Mouse (Mus musculus): ENCODE results near the gene Dolpp1. TPM values are rescaled to one million over a fixed set of nuclear protein-coding genes. Genes with fewer than 3 reads are reported as not detected.

The Dolpp1 gene
- polyA plus RNA-seq, 1 experiment from 2014 or later, result 41.9 TPM

DNA sequence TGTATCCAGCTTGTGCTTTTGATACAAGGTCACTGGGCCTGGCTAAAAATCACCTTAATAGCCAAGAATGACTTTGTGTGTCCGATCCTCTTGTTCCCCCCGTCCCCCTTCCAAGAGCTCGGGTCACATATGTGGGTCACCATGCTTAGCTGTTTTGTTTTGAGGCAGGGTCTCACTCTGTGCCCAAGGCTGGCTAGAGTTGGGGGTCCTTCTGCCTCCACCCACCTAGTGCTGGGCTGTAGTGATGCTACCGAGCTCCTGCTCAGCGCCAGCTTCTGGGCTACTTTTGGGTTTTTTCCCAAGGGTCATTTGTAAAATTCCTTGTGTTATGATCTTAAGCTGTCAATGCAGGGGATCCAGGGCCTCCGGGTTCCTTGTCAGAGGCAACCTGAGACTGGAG, 26.2 kb downstream of the Dolpp1 start:
- Histone ChIP-seq H3K9me3 (ENCODE audit: control insufficient read depth, low read length) (no peaks in the 10 kb centered on the region), H3K27me3 (ENCODE audit: control insufficient read depth, insufficient read depth, low read length) (no peaks in the 10 kb centered on the region), H3K4me3 (ENCODE audit: low read depth, low read length) (no peak overlapping the region), H3K4me2 (replicated peaks; ENCODE audit: low read depth, low read length) (no peak overlapping the region), H3K4me1 (replicated peaks; ENCODE audit: control insufficient read depth, insufficient read depth, low read length) (peaks cover 14% of the 10 kb centered on the region; the same call in 1 of the 2 replicates), H3K36me3 (ENCODE audit: control insufficient read depth, insufficient read depth, low read length) (no peaks in the 10 kb centered on the region), H3K9ac (ENCODE audit: low read depth, low read length) (peak overlapping the region; percentile 25; the same call in 1 of the 2 replicates), H3K27ac (ENCODE audit: low read depth, low read length) (no peak overlapping the region)
- DNase-seq (ENCODE audit: low spot score) (no peak), ATAC-seq (ENCODE audit: low FRiP score) (no peak)
- 72% methylated on average over 6 of the region's 6 CpGs for WGBS

DNA sequence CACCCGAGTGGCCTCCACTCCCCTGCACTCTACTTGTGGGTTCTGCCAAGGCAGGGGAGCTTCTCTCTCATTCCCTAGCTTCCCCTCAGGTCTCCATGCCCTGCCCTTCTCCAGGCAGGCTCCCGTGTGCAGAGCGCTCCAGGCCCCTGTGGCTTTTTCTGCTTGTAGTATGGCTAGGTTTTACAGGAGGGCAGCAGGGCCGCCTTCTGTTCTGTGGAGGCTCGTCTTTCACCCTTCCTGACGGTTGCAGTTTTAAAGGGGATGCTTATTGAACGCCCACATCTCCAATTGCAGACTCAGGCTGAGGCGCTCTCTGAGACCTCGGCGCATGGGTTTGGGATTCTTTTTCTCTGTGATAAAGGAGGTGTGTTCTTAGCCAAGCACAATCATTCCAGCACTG, 27.1 kb downstream of the Dolpp1 start:
- ATAC-seq (ENCODE audit: low FRiP score) (no peak), DNase-seq (ENCODE audit: low spot score) (no peak)
- Histone ChIP-seq H3K4me1 (replicated peaks; ENCODE audit: control insufficient read depth, insufficient read depth, low read length) (peaks cover 14% of the 10 kb centered on the region; the same call in 1 of the 2 replicates), H3K4me3 (ENCODE audit: low read depth, low read length) (no peak overlapping the region), H3K4me2 (replicated peaks; ENCODE audit: low read depth, low read length) (no peak overlapping the region), H3K9ac (ENCODE audit: low read depth, low read length) (peak overlapping the region; percentile 25; the same call in 1 of the 2 replicates), H3K27ac (ENCODE audit: low read depth, low read length) (0 out of 2 replicates have a peak overlapping the region, but pooled peaks have one; percentile 42), H3K9me3 (ENCODE audit: control insufficient read depth, low read length) (no peaks in the 10 kb centered on the region), H3K27me3 (ENCODE audit: control insufficient read depth, insufficient read depth, low read length) (no peaks in the 10 kb centered on the region), H3K36me3 (ENCODE audit: control insufficient read depth, insufficient read depth, low read length) (no peaks in the 10 kb centered on the region)
- 28% methylated on average over 10 of the region's 10 CpGs for WGBS

- H3K9me3 ChIP-seq (ENCODE audit: control insufficient read depth, low read length), result no peaks in the 10 kb centered on the region
- no peak overlapping the region for H3K27ac ChIP-seq (ENCODE audit: low read depth, low read length)
- no peak overlapping the region for H3K9ac ChIP-seq (ENCODE audit: low read depth, low read length)
- WGBS, result 83% methylated on average over 4 of the region's 4 CpGs
- ATAC-seq (ENCODE audit: low FRiP score) (no peak), DNase-seq (ENCODE audit: low spot score) (no peak)
- H3K4me3 ChIP-seq (ENCODE audit: low read depth, low read length), result no peak overlapping the region
- H3K36me3 ChIP-seq (ENCODE audit: control insufficient read depth, insufficient read depth, low read length), result no peaks in the 10 kb centered on the region
- H3K27me3 ChIP-seq (ENCODE audit: control insufficient read depth, insufficient read depth, low read length), result no peaks in the 10 kb centered on the region
- peaks cover 9% of the 10 kb centered on the region; the same call in 1 of the 2 replicates for H3K4me1 ChIP-seq (replicated peaks; ENCODE audit: control insufficient read depth, insufficient read depth, low read length)
- H3K4me2 ChIP-seq (replicated peaks; ENCODE audit: low read depth, low read length), result no peak overlapping the region
These were observed 29.4 kb downstream of the Dolpp1 start for GRCm38 (mm10) chr2:30421432-30421831.

- Histone ChIP-seq H3K27me3 (ENCODE audit: control insufficient read depth, insufficient read depth, low read length) (no peaks in the 10 kb centered on the region), H3K9ac (ENCODE audit: low read depth, low read length) (no peak overlapping the region), H3K4me3 (ENCODE audit: low read depth, low read length) (no peak overlapping the region), H3K27ac (ENCODE audit: low read depth, low read length) (no peak overlapping the region), H3K9me3 (ENCODE audit: control insufficient read depth, low read length) (no peaks in the 10 kb centered on the region), H3K4me1 (replicated peaks; ENCODE audit: control insufficient read depth, insufficient read depth, low read length) (no peaks in the 10 kb centered on the region), H3K4me2 (replicated peaks; ENCODE audit: low read depth, low read length) (no peak overlapping the region), H3K36me3 (ENCODE audit: control insufficient read depth, insufficient read depth, low read length) (peaks cover 3% of the 10 kb centered on the region; the same call in 1 of the 2 replicates)
- ATAC-seq (ENCODE audit: low FRiP score), result no peak
- DNase-seq (ENCODE audit: low spot score), result no peak
These were observed 37.1 kb downstream of the Dolpp1 start for GRCm38 (mm10) chr2:30429156-30429555.

DNA sequence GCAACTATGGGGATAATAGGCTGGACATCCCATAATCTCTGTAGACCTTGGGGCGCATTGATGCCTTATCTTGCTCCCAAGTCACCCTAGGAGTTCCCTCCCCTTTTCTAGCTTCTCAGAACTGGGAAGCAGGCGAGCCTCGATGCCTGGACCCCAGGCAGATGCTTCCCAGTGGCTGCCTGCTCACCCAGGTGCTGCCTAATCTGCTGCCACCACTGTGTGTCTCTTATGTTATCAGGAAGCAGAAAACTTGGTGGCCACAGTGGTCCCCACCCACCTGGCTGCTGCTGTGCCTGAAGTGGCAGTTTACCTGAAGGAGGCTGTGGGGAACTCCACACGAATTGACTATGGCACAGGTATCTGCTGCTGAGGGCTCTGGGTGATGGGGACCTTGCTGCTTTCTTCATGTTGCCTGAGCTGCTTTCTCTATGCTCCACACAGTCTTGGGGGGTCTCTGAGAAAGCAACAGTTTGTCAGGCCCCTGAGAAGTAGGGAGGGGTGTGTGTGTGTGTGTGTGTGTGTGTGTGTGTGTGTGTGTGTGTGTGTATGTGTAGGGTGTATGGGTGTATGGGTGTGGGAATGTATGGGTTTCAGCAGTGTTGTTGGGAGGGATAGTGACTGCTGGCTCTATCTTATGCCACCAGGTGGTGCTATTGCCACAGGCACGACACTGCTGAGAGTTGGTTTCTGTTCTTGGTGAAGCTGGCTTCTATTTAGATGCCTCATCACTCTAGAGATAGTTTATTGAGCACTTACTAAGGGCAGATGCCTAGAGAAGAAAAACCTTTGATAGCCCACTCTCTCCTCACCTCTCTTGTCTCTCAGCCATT, 43.5 kb downstream of the Dolpp1 start:
- no peak overlapping the region for H3K4me2 ChIP-seq (replicated peaks; ENCODE audit: low read depth, low read length)
- 56% methylated on average over 5 of the region's 5 CpGs for WGBS
- ATAC-seq (ENCODE audit: low FRiP score) (no peak), DNase-seq (ENCODE audit: low spot score) (peak; percentile 88)
- H3K27me3 ChIP-seq (ENCODE audit: control insufficient read depth, insufficient read depth, low read length), result no peaks in the 10 kb centered on the region
- H3K9ac ChIP-seq (ENCODE audit: low read depth, low read length), result no peak overlapping the region
- 0 out of 2 replicates have a peak, but pooled peaks cover 2% of the 10 kb centered on the region for H3K4me1 ChIP-seq (replicated peaks; ENCODE audit: control insufficient read depth, insufficient read depth, low read length)
- H3K27ac ChIP-seq (ENCODE audit: low read depth, low read length), result no peak overlapping the region
- H3K36me3 ChIP-seq (ENCODE audit: control insufficient read depth, insufficient read depth, low read length), result peaks cover 2% of the 10 kb centered on the region; the same call in 1 of the 2 replicates
- H3K9me3 ChIP-seq (ENCODE audit: control insufficient read depth, low read length), result no peaks in the 10 kb centered on the region
- no peak overlapping the region for H3K4me3 ChIP-seq (ENCODE audit: low read depth, low read length)

GRCm38 (mm10) chr2:30436156-30436545, 44.1 kb downstream of the Dolpp1 start:
- Histone ChIP-seq H3K9ac (ENCODE audit: low read depth, low read length) (no peak overlapping the region), H3K27me3 (ENCODE audit: control insufficient read depth, insufficient read depth, low read length) (no peaks in the 10 kb centered on the region), H3K4me3 (ENCODE audit: low read depth, low read length) (no peak overlapping the region), H3K4me1 (replicated peaks; ENCODE audit: control insufficient read depth, insufficient read depth, low read length) (peaks cover 3% of the 10 kb centered on the region; the same call in 1 of the 2 replicates), H3K27ac (ENCODE audit: low read depth, low read length) (no peak overlapping the region), H3K36me3 (ENCODE audit: control insufficient read depth, insufficient read depth, low read length) (peaks cover 2% of the 10 kb centered on the region; the same call in 1 of the 2 replicates), H3K4me2 (replicated peaks; ENCODE audit: low read depth, low read length) (no peak overlapping the region), H3K9me3 (ENCODE audit: control insufficient read depth, low read length) (no peaks in the 10 kb centered on the region)
- WGBS, result 85% methylated on average over 5 of the region's 5 CpGs
- DNase-seq (ENCODE audit: low spot score) (peak; percentile 27), ATAC-seq (ENCODE audit: low FRiP score) (no peak)

- ATAC-seq (ENCODE audit: low FRiP score) (no peak), DNase-seq (ENCODE audit: low spot score) (no peak)
- Histone ChIP-seq H3K4me1 (replicated peaks; ENCODE audit: control insufficient read depth, insufficient read depth, low read length) (peaks cover 8% of the 10 kb centered on the region; the same call in 1 of the 2 replicates), H3K36me3 (ENCODE audit: control insufficient read depth, insufficient read depth, low read length) (peaks cover 2% of the 10 kb centered on the region; the same call in 1 of the 2 replicates), H3K4me2 (replicated peaks; ENCODE audit: low read depth, low read length) (no peak overlapping the region), H3K9me3 (ENCODE audit: control insufficient read depth, low read length) (no peaks in the 10 kb centered on the region), H3K9ac (ENCODE audit: low read depth, low read length) (no peak overlapping the region), H3K27me3 (ENCODE audit: control insufficient read depth, insufficient read depth, low read length) (no peaks in the 10 kb centered on the region), H3K4me3 (ENCODE audit: low read depth, low read length) (no peak overlapping the region), H3K27ac (ENCODE audit: low read depth, low read length) (no peak overlapping the region)
- 82% methylated on average over 4 of the region's 4 CpGs for WGBS
These were observed 44.8 kb downstream of the Dolpp1 start for GRCm38 (mm10) chr2:30436809-30437208.

- Histone ChIP-seq H3K9ac (ENCODE audit: low read depth, low read length) (no peak overlapping the region), H3K9me3 (ENCODE audit: control insufficient read depth, low read length) (no peaks in the 10 kb centered on the region), H3K27me3 (ENCODE audit: control insufficient read depth, insufficient read depth, low read length) (no peaks in the 10 kb centered on the region), H3K27ac (ENCODE audit: low read depth, low read length) (no peak overlapping the region), H3K36me3 (ENCODE audit: control insufficient read depth, insufficient read depth, low read length) (peaks cover 2% of the 10 kb centered on the region; the same call in 1 of the 2 replicates), H3K4me1 (replicated peaks; ENCODE audit: control insufficient read depth, insufficient read depth, low read length) (peaks cover 13% of the 10 kb centered on the region), H3K4me2 (replicated peaks; ENCODE audit: low read depth, low read length) (no peak overlapping the region), H3K4me3 (ENCODE audit: low read depth, low read length) (no peak overlapping the region)
- WGBS, result 96% methylated on average over 4 of the region's 4 CpGs
- no peak for ATAC-seq (ENCODE audit: low FRiP score)
- DNase-seq (ENCODE audit: low spot score), result no peak
These were observed 45.7 kb downstream of the Dolpp1 start for GRCm38 (mm10) chr2:30437791-30438190.

GRCm38 (mm10) chr2:30439631-30440030, 47.6 kb downstream of the Dolpp1 start:
- no peak overlapping the region for H3K9ac ChIP-seq (ENCODE audit: low read depth, low read length)
- H3K4me3 ChIP-seq (ENCODE audit: low read depth, low read length), result no peak overlapping the region
- H3K4me1 ChIP-seq (replicated peaks; ENCODE audit: control insufficient read depth, insufficient read depth, low read length), result peaks cover 15% of the 10 kb centered on the region
- peaks cover 2% of the 10 kb centered on the region; the same call in 1 of the 2 replicates for H3K36me3 ChIP-seq (ENCODE audit: control insufficient read depth, insufficient read depth, low read length)
- H3K27ac ChIP-seq (ENCODE audit: low read depth, low read length), result no peak overlapping the region
- H3K4me2 ChIP-seq (replicated peaks; ENCODE audit: low read depth, low read length), result no peak overlapping the region
- no peak for ATAC-seq (ENCODE audit: low FRiP score)
- DNase-seq (ENCODE audit: low spot score), result no peak
- WGBS, result 93% methylated on average over 6 of the region's 6 CpGs
- no peaks in the 10 kb centered on the region for H3K9me3 ChIP-seq (ENCODE audit: control insufficient read depth, low read length)
- no peaks in the 10 kb centered on the region for H3K27me3 ChIP-seq (ENCODE audit: control insufficient read depth, insufficient read depth, low read length)

All from hindbrain, embryonic 11.5 days (tissue).